Comparison of ENCODE assay signal across 8 mouse cellular contexts in the genomic region with DNA sequence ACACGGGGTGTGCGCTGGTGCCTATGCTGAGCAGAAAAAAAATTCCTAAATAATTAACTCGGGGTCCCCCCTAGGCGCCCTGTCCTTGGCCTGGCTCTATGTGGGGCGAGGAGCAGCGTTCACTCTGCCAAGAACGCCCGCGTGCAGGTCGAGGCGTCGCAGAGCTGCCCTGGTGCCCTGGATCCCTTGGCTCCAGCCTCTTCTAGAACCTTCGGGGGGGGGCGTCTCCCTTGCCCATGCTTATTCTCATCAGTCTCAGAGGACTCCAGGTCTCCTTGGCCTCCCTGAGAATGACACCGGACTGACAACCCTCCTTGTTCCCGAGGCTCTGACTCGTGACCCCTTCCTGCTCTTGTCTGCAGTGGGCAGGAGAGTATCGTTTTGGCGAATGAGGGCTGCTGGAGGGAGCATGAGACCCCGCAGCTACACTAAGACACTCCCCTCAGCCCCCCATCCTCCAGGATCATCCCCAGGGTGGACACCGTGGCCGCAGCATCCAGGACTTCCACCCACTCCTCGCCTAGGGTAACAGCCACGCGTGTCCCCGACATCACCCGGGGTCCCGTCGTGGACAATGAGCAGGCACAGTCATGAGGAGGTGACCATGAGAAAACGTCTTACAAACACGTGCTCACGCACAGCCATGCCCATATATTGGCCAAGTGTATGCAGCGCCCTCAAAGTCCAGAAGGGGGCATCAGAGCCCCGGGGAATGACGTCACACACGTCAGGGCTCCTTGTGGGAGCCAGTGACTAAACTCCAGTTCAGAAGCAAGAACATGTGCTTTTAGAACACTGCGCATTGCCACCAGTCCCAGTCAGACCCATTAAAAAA. TPM values are rescaled to one million over a fixed set of nuclear protein-coding genes. Genes with fewer than 3 reads are reported as not detected.
DNase-seq lines count a peak whose midpoint lies in the region; ATAC-seq and TF ChIP-seq lines count a peak whose summit lies in the region.

No protein-coding gene starts in this region.

- no peaks in the 10 kb centered on the region for H3K9me3 ChIP-seq in hindbrain, embryonic 12.5 days (replicated peaks)
- no peaks in the 10 kb centered on the region for H3K9me3 ChIP-seq in lung, postnatal 0 days (ENCODE audit: low read length)

- 0 out of 2 replicates have a peak overlapping the region, but pooled peaks have one; percentile 14 for H3K9ac ChIP-seq in hindbrain, embryonic 12.5 days
- H3K9ac ChIP-seq in lung, postnatal 0 days (replicated peaks; ENCODE audit: low read depth) = no peak overlapping the region

- no peak for TF ChIP-seq EP300 in lung, postnatal 0 days (IDR thresholded peaks at IDR 0.05)

- no peak overlapping the region for H3K27ac ChIP-seq in hindbrain, embryonic 12.5 days
- no peak overlapping the region for H3K27ac ChIP-seq in lung, postnatal 0 days (ENCODE audit: low read length)

- peak; percentile 76 for ATAC-seq in hindbrain, embryonic 12.5 days (ENCODE audit: low FRiP score)
- peak; percentile 91 for ATAC-seq in lung, postnatal 0 days

- peak; percentile 95 for TF ChIP-seq CTCF in lung, postnatal 0 days (IDR thresholded peaks at IDR 0.05)

- peak overlapping the region; percentile 31 for H3K4me2 ChIP-seq in hindbrain, embryonic 12.5 days (replicated peaks)
- no peak overlapping the region for H3K4me2 ChIP-seq in lung, postnatal 0 days (replicated peaks; ENCODE audit: low read depth, low read length)

- no peak overlapping the region for H3K4me3 ChIP-seq in hindbrain, embryonic 12.5 days
- H3K4me3 ChIP-seq in lung, postnatal 0 days (ENCODE audit: low read depth, low read length) = no peak overlapping the region

- 32% methylated on average over 37 of the region's 37 CpGs for WGBS in hindbrain, embryonic 12.5 days
- 26% methylated on average over 37 of the region's 37 CpGs for WGBS in lung, postnatal 0 days

- DNase-seq in Muller cell, postnatal 12 days (ENCODE audit: inconsistent ontology term) = peak; percentile 84
- peak; percentile 94 for DNase-seq in cerebellum, adult 9-10 months
- peak; percentile 77 to 94 for DNase-seq in frontal cortex, adult 2 months (ENCODE audit: extremely low spot score in 1 of 2, low spot score in 1 of 2)
- DNase-seq in layer of hippocampus, postnatal 10 days (ENCODE audit: low spot score in 2 of 2) = peak; percentile 90 to 92
- peak; percentile 89 for DNase-seq in lung, postnatal 0 days (ENCODE audit: low spot score)
- peak; percentile 80 for DNase-seq in ovary, postnatal 14 days (ENCODE audit: low spot score)
- peak; percentile 75 to 85 for DNase-seq in thymus, postnatal 10 days (ENCODE audit: low spot score in 2 of 2)

- H3K4me1 ChIP-seq in hindbrain, embryonic 12.5 days = peaks cover 15% of the 10 kb centered on the region
- no peaks in the 10 kb centered on the region for H3K4me1 ChIP-seq in lung, postnatal 0 days (ENCODE audit: insufficient read depth, low read depth, low read length)

- no peaks in the 10 kb centered on the region for H3K36me3 ChIP-seq in hindbrain, embryonic 12.5 days
- H3K36me3 ChIP-seq in lung, postnatal 0 days (ENCODE audit: insufficient read depth, low read length) = no peaks in the 10 kb centered on the region

- peaks cover 10% of the 10 kb centered on the region; the same call in 1 of the 2 replicates for H3K27me3 ChIP-seq in hindbrain, embryonic 12.5 days
- 0 out of 2 replicates have a peak, but pooled peaks cover 5% of the 10 kb centered on the region for H3K27me3 ChIP-seq in lung, postnatal 0 days (replicated peaks; ENCODE audit: insufficient read depth, low read length)

RNA-seq across cellular contexts. Expression of a gene that starts 15.2 kb away (rescaled TPM):
- 80.8 and 101 TPM in 2 replicates for polyA plus RNA-seq in frontal cortex, adult 2 months (2012; rRNA removed)
- 10.1 and 10.7 TPM in 2 replicates for polyA plus RNA-seq in hindbrain, embryonic 12.5 days (2016; fragmentation: Nextera tagmentation; extraction: Ambion mirVana)
- total RNA-seq in layer of hippocampus, postnatal 10 days (2021) = 100 to 1,000 TPM; 145 to 156 TPM
- 1.0 and 1.4 TPM in 2 replicates for polyA plus RNA-seq in lung, postnatal 0 days (2015; fragmentation: Nextera tagmentation; extraction: Ambion mirVana)

RNA-seq across cellular contexts. Expression of a gene that starts 25.9 kb away (rescaled TPM):
- 79.6 and 82.1 TPM in 2 replicates for polyA plus RNA-seq in frontal cortex, adult 2 months (2012; rRNA removed)
- polyA plus RNA-seq in hindbrain, embryonic 12.5 days (2016; fragmentation: Nextera tagmentation; extraction: Ambion mirVana) = 16.4 and 16.7 TPM in 2 replicates
- 100 to 1,000 TPM in 1 of 2 experiments, 10 to 100 TPM in 1; 92.4 to 110 TPM for total RNA-seq in layer of hippocampus, postnatal 10 days (2021)
- not detected in 2 replicates for polyA plus RNA-seq in lung, postnatal 0 days (2015; fragmentation: Nextera tagmentation; extraction: Ambion mirVana)

RNA-seq across cellular contexts. Expression of a gene that starts 37.6 kb away (rescaled TPM):
- 67.1 and 70.1 TPM in 2 replicates for polyA plus RNA-seq in frontal cortex, adult 2 months (2012; rRNA removed)
- polyA plus RNA-seq in hindbrain, embryonic 12.5 days (2016; fragmentation: Nextera tagmentation; extraction: Ambion mirVana) = 33.8 and 37.0 TPM in 2 replicates
- 10 to 100 TPM; 57.3 to 66.0 TPM for total RNA-seq in layer of hippocampus, postnatal 10 days (2021)
- 15.4 and 16.0 TPM in 2 replicates for polyA plus RNA-seq in lung, postnatal 0 days (2015; fragmentation: Nextera tagmentation; extraction: Ambion mirVana)

Comparison
In these comparisons a context has a peak if more than half of its experiments do, and no peak if none do; other contexts are left out.
1. RNA of a gene that starts 25.9 kb away (polyA plus RNA-seq): 79.6 to 82.1 TPM in frontal cortex, adult 2 months and 16.4 to 16.7 TPM in hindbrain, embryonic 12.5 days; not detected in lung, postnatal 0 days; every median in the first group is over 10 times any median in the second.
2. Peak in every context shown above with its lines, with median percentiles within 50 percentile points of each other: DNase-seq.